Mouse (Mus musculus) embryonic fibroblast, embryonic 13.5 days (primary cell): Measurements from ENCODE around the gene Cmtm6.

ENCODE experiments used
- CTCF ChIP-seq: IDR thresholded peaks from 2 replicates; pipeline ENCODE4 v1.5.1; 2011; ENCODE audit warnings: mild to moderate bottlenecking, control low read depth, low read length, moderate library complexity, borderline replicate concordance; ENCODE audit not compliant: insufficient read depth
- POLR2A ChIP-seq: IDR thresholded peaks from 2 replicates; pipeline ENCODE4 v1.6.1; 2011; ENCODE audit warnings: low read depth, mild to moderate bottlenecking, control low read depth, low read length, moderate library complexity

- TF ChIP-seq CTCF: no peak
- TF ChIP-seq POLR2A: no peak
Observed at GRCm38 (mm10) chr9:114787134-114787533, 56.2 kb downstream of the Cmtm6 start.
